Mouse (Mus musculus): ENCODE results near the gene Olfr1331. TPM values are rescaled to one million over a fixed set of nuclear protein-coding genes. Genes with fewer than 3 reads are reported as not detected.
"Not testable (repeated sequence)": the region's sequence is repeated elsewhere in the genome, so short reads cannot be mapped to it uniquely, and the experiment has no call there.

Gene Olfr1331
- not detected in 2 replicates for polyA plus RNA-seq (2015; fragmentation: Nextera tagmentation; extraction: Ambion mirVana)

GRCm38 (mm10) chr4:118864349-118864748 is at the start of gene Olfr1331:
Gene Olfr1331 (plus strand): TSS chr4:118864649.
- WGBS: 100% methylated on average over 1 of the region's 1 CpGs

GRCm38 (mm10) chr4:118818921-118819320 is 45.5 kb upstream of the Olfr1331 start:
- no peak overlapping the region for H3K4me2 ChIP-seq (ENCODE audit: low read length)
- no peak overlapping the region for H3K4me3 ChIP-seq (ENCODE audit: low read length)
- H3K9ac ChIP-seq (ENCODE audit: low read depth, low read length): no peak overlapping the region
- no peaks in the 10 kb centered on the region for H3K9me3 ChIP-seq (ENCODE audit: control insufficient read depth, low read length)
- no peaks in the 10 kb centered on the region for H3K4me1 ChIP-seq (ENCODE audit: control insufficient read depth, insufficient read depth, low read depth, low read length)
- no peaks in the 10 kb centered on the region for H3K36me3 ChIP-seq (ENCODE audit: control insufficient read depth, insufficient read depth, low read length)
- H3K27ac ChIP-seq (ENCODE audit: low read depth, low read length): no peak overlapping the region
- ATAC-seq: no peak
- H3K27me3 ChIP-seq (replicated peaks; ENCODE audit: control insufficient read depth, insufficient read depth, low read length): no peaks in the 10 kb centered on the region
- WGBS: 75% methylated on average over 1 of the region's 1 CpGs

More at GRCm38 (mm10) chr4:118864349-118864748, at the start of gene Olfr1331:
- Histone ChIP-seq H3K9ac (ENCODE audit: low read depth, low read length) (no peak within 1 kb of the TSS), H3K36me3 (ENCODE audit: control insufficient read depth, insufficient read depth, low read length) (no peaks in the 10 kb centered on the region), H3K27ac (ENCODE audit: low read depth, low read length) (no peak within 1 kb of the TSS), H3K4me1 (ENCODE audit: control insufficient read depth, insufficient read depth, low read depth, low read length) (no peaks in the 10 kb centered on the region), H3K27me3 (replicated peaks; ENCODE audit: control insufficient read depth, insufficient read depth, low read length) (no peaks in the 10 kb centered on the region), H3K4me3 (ENCODE audit: low read length) (no peak within 1 kb of the TSS), H3K4me2 (ENCODE audit: low read length) (no peak within 1 kb of the TSS), H3K9me3 (ENCODE audit: control insufficient read depth, low read length) (no peaks in the 10 kb centered on the region)
- no peak for ATAC-seq

- no peak within 1 kb of the TSS for H3K4me2 ChIP-seq (ENCODE audit: low read length)
- no peaks in the 10 kb centered on the region for H3K27me3 ChIP-seq (replicated peaks; ENCODE audit: control insufficient read depth, insufficient read depth, low read length)
- no peak within 1 kb of the TSS for H3K9ac ChIP-seq (ENCODE audit: low read depth, low read length)
- H3K27ac ChIP-seq (ENCODE audit: low read depth, low read length): no peak within 1 kb of the TSS
- H3K9me3 ChIP-seq (ENCODE audit: control insufficient read depth, low read length): no peaks in the 10 kb centered on the region
- no peaks in the 10 kb centered on the region for H3K4me1 ChIP-seq (ENCODE audit: control insufficient read depth, insufficient read depth, low read depth, low read length)
- no peaks in the 10 kb centered on the region for H3K36me3 ChIP-seq (ENCODE audit: control insufficient read depth, insufficient read depth, low read length)
- WGBS: 91% methylated on average over 1 of the region's 1 CpGs
- H3K4me3 ChIP-seq (ENCODE audit: low read length): no peak within 1 kb of the TSS
- ATAC-seq: no peak
Measured at GRCm38 (mm10) chr4:118836179-118836578, 28.3 kb upstream of the Olfr1331 start, which contains the start of gene Olfr1333. Gene Olfr1333 (minus strand): TSS chr4:118836279.

- no peaks in the 10 kb centered on the region for H3K4me1 ChIP-seq (ENCODE audit: control insufficient read depth, insufficient read depth, low read depth, low read length)
- H3K4me3 ChIP-seq (ENCODE audit: low read length): no peak overlapping the region
- no peak overlapping the region for H3K27ac ChIP-seq (ENCODE audit: low read depth, low read length)
- no peak overlapping the region for H3K4me2 ChIP-seq (ENCODE audit: low read length)
- 91% methylated on average over 1 of the region's 1 CpGs for WGBS
- H3K36me3 ChIP-seq (ENCODE audit: control insufficient read depth, insufficient read depth, low read length): no peaks in the 10 kb centered on the region
- no peak for ATAC-seq
- no peaks in the 10 kb centered on the region for H3K9me3 ChIP-seq (ENCODE audit: control insufficient read depth, low read length)
- H3K27me3 ChIP-seq (replicated peaks; ENCODE audit: control insufficient read depth, insufficient read depth, low read length): no peaks in the 10 kb centered on the region
- no peak overlapping the region for H3K9ac ChIP-seq (ENCODE audit: low read depth, low read length)
Measured at GRCm38 (mm10) chr4:118861791-118862190, 2.7 kb upstream of the Olfr1331 start.

DNA sequence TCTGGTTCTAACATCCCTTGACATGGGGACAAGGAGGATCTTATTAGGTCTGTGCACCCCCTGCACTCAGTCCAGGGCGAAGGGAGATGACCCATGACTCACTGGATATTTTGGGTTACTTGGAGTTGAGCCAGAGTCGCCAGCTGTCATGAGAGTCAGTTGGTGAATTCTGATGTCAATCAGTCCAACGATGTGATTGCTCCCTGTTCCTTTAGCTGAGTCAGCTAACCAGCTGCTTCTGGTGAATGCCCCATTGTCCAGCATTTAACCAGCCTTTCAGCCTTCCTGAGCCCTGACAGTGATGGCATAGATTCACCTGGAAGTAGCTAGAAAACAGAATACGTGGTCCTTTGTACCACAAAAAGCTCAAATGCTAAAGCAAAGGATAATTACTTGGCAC is 1.7 kb upstream of the Olfr1331 start:
- no peaks in the 10 kb centered on the region for H3K36me3 ChIP-seq (ENCODE audit: control insufficient read depth, insufficient read depth, low read length)
- ATAC-seq: no peak
- H3K4me1 ChIP-seq (ENCODE audit: control insufficient read depth, insufficient read depth, low read depth, low read length): no peaks in the 10 kb centered on the region
- no peak overlapping the region for H3K9ac ChIP-seq (ENCODE audit: low read depth, low read length)
- H3K4me3 ChIP-seq (ENCODE audit: low read length): no peak overlapping the region
- no peaks in the 10 kb centered on the region for H3K9me3 ChIP-seq (ENCODE audit: control insufficient read depth, low read length)
- no peak overlapping the region for H3K27ac ChIP-seq (ENCODE audit: low read depth, low read length)
- H3K27me3 ChIP-seq (replicated peaks; ENCODE audit: control insufficient read depth, insufficient read depth, low read length): no peaks in the 10 kb centered on the region
- WGBS: 46% methylated on average over 4 of the region's 4 CpGs
- H3K4me2 ChIP-seq (ENCODE audit: low read length): no peak overlapping the region

- Histone ChIP-seq H3K4me2 (ENCODE audit: low read length) (no peak overlapping the region), H3K27ac (ENCODE audit: low read depth, low read length) (no peak overlapping the region), H3K27me3 (replicated peaks; ENCODE audit: control insufficient read depth, insufficient read depth, low read length) (no peaks in the 10 kb centered on the region), H3K4me3 (ENCODE audit: low read length) (no peak overlapping the region), H3K9ac (ENCODE audit: low read depth, low read length) (no peak overlapping the region), H3K4me1 (ENCODE audit: control insufficient read depth, insufficient read depth, low read depth, low read length) (no peaks in the 10 kb centered on the region), H3K9me3 (ENCODE audit: control insufficient read depth, low read length) (no peaks in the 10 kb centered on the region), H3K36me3 (ENCODE audit: control insufficient read depth, insufficient read depth, low read length) (no peaks in the 10 kb centered on the region)
- peak; percentile 37; the same call in 1 of the 2 replicates for ATAC-seq
Measured at GRCm38 (mm10) chr4:118867566-118867965, 3.1 kb downstream of the Olfr1331 start.

- no peak within 1 kb of the TSS for H3K4me3 ChIP-seq (ENCODE audit: low read length)
- H3K27ac ChIP-seq (ENCODE audit: low read depth, low read length): no peak within 1 kb of the TSS
- H3K27me3 ChIP-seq (replicated peaks; ENCODE audit: control insufficient read depth, insufficient read depth, low read length): no peaks in the 10 kb centered on the region
- WGBS: 89% methylated on average over 1 of the region's 1 CpGs
- no peak within 1 kb of the TSS for H3K9ac ChIP-seq (ENCODE audit: low read depth, low read length)
- H3K4me1 ChIP-seq (ENCODE audit: control insufficient read depth, insufficient read depth, low read depth, low read length): no peaks in the 10 kb centered on the region
- no peaks in the 10 kb centered on the region for H3K9me3 ChIP-seq (ENCODE audit: control insufficient read depth, low read length)
- H3K4me2 ChIP-seq (ENCODE audit: low read length): no peak within 1 kb of the TSS
- ATAC-seq: no peak
- no peaks in the 10 kb centered on the region for H3K36me3 ChIP-seq (ENCODE audit: control insufficient read depth, insufficient read depth, low read length)
Measured at GRCm38 (mm10) chr4:118888297-118888696, 23.8 kb downstream of the Olfr1331 start, which contains the start of gene Olfr1330. Gene Olfr1330 (plus strand): TSS chr4:118888597.

GRCm38 (mm10) chr4:118901981-118902380 is 37.5 kb downstream of the Olfr1331 start:
- H3K9ac ChIP-seq (ENCODE audit: low read depth, low read length): no peak overlapping the region
- no peaks in the 10 kb centered on the region for H3K4me1 ChIP-seq (ENCODE audit: control insufficient read depth, insufficient read depth, low read depth, low read length)
- no peak overlapping the region for H3K4me2 ChIP-seq (ENCODE audit: low read length)
- H3K27ac ChIP-seq (ENCODE audit: low read depth, low read length): no peak overlapping the region
- 58% methylated on average over 2 of the region's 2 CpGs for WGBS
- H3K36me3 ChIP-seq (ENCODE audit: control insufficient read depth, insufficient read depth, low read length): no peaks in the 10 kb centered on the region
- no peaks in the 10 kb centered on the region for H3K9me3 ChIP-seq (ENCODE audit: control insufficient read depth, low read length)
- H3K27me3 ChIP-seq (replicated peaks; ENCODE audit: control insufficient read depth, insufficient read depth, low read length): no peaks in the 10 kb centered on the region
- ATAC-seq: no peak
- no peak overlapping the region for H3K4me3 ChIP-seq (ENCODE audit: low read length)

DNA sequence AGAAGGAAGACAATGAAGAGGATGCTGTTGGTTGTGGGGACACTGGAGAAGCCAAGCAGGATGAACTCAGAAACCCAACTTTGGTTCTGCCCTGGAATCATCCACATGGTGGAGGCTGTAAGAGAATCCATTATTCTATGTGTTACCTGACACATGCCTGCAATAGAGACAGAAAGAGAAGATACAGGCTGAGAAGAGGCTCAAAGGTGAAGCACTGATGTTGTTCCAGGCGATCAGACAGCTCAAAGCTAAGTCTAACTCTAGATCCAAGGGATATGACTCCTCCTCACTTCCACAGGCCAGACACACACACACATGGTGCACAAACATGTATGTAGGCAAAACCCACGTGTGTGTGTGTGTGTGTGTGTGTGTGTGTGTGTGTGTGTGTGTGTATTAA is 52.9 kb downstream of the Olfr1331 start, which contains the start of gene Olfr1329:
TSS of gene Olfr1329 (minus strand) at position 101 of the 400 bp plus-strand sequence.
- H3K4me3 ChIP-seq (ENCODE audit: low read length); H3K4me2 ChIP-seq (ENCODE audit: low read length); H3K4me1 ChIP-seq (ENCODE audit: control insufficient read depth, insufficient read depth, low read depth, low read length); H3K9me3 ChIP-seq (ENCODE audit: control insufficient read depth, low read length); H3K27me3 ChIP-seq (replicated peaks; ENCODE audit: control insufficient read depth, insufficient read depth, low read length); H3K27ac ChIP-seq (ENCODE audit: low read depth, low read length); H3K36me3 ChIP-seq (ENCODE audit: control insufficient read depth, insufficient read depth, low read length); H3K9ac ChIP-seq (ENCODE audit: low read depth, low read length); ATAC-seq: not testable (repeated sequence)
- 61% methylated on average over 2 of the region's 2 CpGs for WGBS
